22 mouse cellular contexts compared by ENCODE assay signal in the genomic region with DNA sequence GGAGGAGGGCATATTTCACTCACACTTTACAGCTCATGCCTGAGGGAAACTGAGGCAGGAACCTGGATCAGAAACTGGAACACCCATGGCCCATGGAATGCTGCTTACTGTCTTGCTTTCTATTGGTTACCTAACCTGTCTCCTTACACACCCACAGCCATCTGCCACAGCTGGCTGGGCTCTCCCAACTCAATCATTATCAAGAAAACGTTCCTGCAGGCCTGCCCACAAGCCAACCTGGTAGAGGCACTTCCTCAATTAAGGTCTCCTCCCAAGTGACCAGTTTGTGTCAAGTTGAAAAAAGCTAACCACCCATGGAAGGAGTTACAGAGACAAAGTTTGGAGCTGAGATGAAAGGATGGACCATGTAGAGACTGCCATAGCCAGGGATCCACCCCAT. TPM values are rescaled to one million over a fixed set of nuclear protein-coding genes. Genes with fewer than 3 reads are reported as not detected.
"Had no signal": no experiment of that assay in that cellular context is flagged by ENCODE, and none has a peak within 500 bp of the region (broad histone marks: within the 10 kb centered on the region; RNA-seq: fewer than 3 reads in every experiment).

No protein-coding gene starts in this region.

- H3K4me3 ChIP-seq: midbrain, embryonic 10.5 days; midbrain, embryonic 12.5 days; neural tube, embryonic 12.5 days had no signal

- H3K9me3 ChIP-seq: midbrain, embryonic 10.5 days; midbrain, embryonic 12.5 days; neural tube, embryonic 12.5 days had no signal

- H3K27me3 ChIP-seq: neural tube, embryonic 12.5 days had no signal

- H3K36me3 ChIP-seq: midbrain, embryonic 10.5 days; midbrain, embryonic 12.5 days; neural tube, embryonic 12.5 days had no signal

- DNase-seq: lung, adult 18-20 months; lung, embryonic 14.5 days; lung, postnatal 10 days; midbrain, embryonic 14.5 days; right cerebral cortex, postnatal 14 days; right cerebral cortex, postnatal 4 days; spleen, adult 18-20 months; thymus, adult 18-20 months; thymus, postnatal 14 days; thymus, postnatal 36 days had no signal

- H3K27ac ChIP-seq: macrophage; midbrain, embryonic 10.5 days; midbrain, embryonic 12.5 days; neural tube, embryonic 12.5 days had no signal

- H3K9ac ChIP-seq: lung, embryonic 14.5 days; midbrain, embryonic 12.5 days; neural tube, embryonic 12.5 days had no signal

- ATAC-seq: midbrain, embryonic 16.5 days had no signal

- H3K4me2 ChIP-seq: lung, embryonic 14.5 days; midbrain, embryonic 12.5 days; neural tube, embryonic 12.5 days had no signal

RNA-seq across cellular contexts. Expression of a gene that starts 2.0 kb away (rescaled TPM):
- total RNA-seq: megakaryocyte-erythroid progenitor cell, adult 5-6 weeks had no signal
- polyA plus RNA-seq: midbrain, embryonic 14.5 days had no signal

RNA-seq across cellular contexts. Expression of a gene that starts 24.5 kb away (rescaled TPM):
- total RNA-seq: megakaryocyte-erythroid progenitor cell, adult 5-6 weeks; monocyte, adult 5-6 weeks had no signal
- polyA plus RNA-seq: midbrain, embryonic 10.5 days; midbrain, embryonic 14.5 days; midbrain, embryonic 16.5 days; stomach, embryonic 14.5 days had no signal

RNA-seq across cellular contexts. Expression of a gene that starts 35.2 kb away (rescaled TPM):
- total RNA-seq: megakaryocyte, adult 5-6 weeks; megakaryocyte-erythroid progenitor cell, adult 5-6 weeks; monocyte, adult 5-6 weeks; neutrophil, adult 5-6 weeks had no signal
- polyA plus RNA-seq: lung, embryonic 14.5 days; lung, embryonic 16.5 days; macrophage; midbrain, embryonic 10.5 days; midbrain, embryonic 12.5 days; midbrain, embryonic 14.5 days; midbrain, embryonic 16.5 days; neural tube, embryonic 12.5 days; neural tube, embryonic 14.5 days had no signal
